Mouse (Mus musculus): ENCODE results near the gene Cnbd2.

Gene Cnbd2

GRCm38 (mm10) chr2:156312297-156312897 lies at the start of gene Cnbd2, which contains the start of gene Scand1:
Cnbd2 (plus strand) TSS chr2:156312299.
Scand1 (minus strand) TSS chr2:156312704.
- peak; percentile 72 for DNase-seq (ENCODE audit: low spot score)

GRCm38 (mm10) chr2:156263204-156263893 lies 48.8 kb upstream of the Cnbd2 start:
- DNase-seq (ENCODE audit: low spot score): no peak

- no peak for DNase-seq (ENCODE audit: low spot score)
Measured at GRCm38 (mm10) chr2:156267636-156268035, 44.5 kb upstream of the Cnbd2 start.

DNA sequence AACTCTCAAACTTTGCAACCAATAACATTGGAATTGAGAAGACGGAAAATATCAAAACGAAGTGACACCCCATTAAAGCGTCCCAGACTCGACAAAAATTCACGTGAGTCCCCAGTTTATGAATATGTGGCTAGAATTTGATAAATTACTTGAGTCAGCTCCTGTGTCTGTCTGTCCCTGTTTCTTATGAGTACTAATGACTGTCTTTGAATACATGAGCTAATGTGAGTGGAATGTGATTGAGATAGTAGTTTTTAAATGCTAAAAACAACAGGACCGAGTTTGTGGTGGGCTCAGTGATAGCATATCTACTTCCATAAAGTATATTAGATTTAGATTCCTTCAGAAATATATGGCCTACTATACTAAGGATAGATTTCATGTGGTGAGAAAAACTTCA lies 39.5 kb upstream of the Cnbd2 start:
- no peak for DNase-seq (ENCODE audit: low spot score)

- DNase-seq (ENCODE audit: low spot score): peak; percentile 64
Measured at GRCm38 (mm10) chr2:156278226-156279017, 33.7 kb upstream of the Cnbd2 start.

DNA sequence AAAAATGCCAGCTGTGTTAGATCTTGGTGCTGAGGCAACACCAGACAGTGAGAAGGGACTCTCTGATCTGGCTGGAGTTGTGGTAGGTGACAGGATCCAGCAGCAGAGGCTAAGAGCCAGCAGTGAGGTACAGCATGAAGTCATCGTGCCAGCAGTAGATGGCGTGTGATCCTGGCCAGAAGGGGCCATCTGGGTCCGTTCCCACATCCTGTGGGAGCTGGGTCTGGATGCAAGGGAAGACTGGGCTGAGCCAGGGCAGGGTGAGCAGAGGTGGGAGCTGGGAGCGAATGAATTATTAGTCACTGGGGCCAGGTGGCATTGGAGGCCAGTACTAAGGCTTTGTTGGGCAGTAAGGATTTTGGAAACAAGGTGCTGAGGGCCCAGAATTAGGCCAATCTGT lies 30.9 kb upstream of the Cnbd2 start:
- DNase-seq (ENCODE audit: low spot score): no peak

- no peak for DNase-seq (ENCODE audit: low spot score)
Measured at GRCm38 (mm10) chr2:156285161-156285560, 26.9 kb upstream of the Cnbd2 start.

- no peak for DNase-seq (ENCODE audit: low spot score)
Measured at GRCm38 (mm10) chr2:156286733-156287132, 25.4 kb upstream of the Cnbd2 start.

DNA sequence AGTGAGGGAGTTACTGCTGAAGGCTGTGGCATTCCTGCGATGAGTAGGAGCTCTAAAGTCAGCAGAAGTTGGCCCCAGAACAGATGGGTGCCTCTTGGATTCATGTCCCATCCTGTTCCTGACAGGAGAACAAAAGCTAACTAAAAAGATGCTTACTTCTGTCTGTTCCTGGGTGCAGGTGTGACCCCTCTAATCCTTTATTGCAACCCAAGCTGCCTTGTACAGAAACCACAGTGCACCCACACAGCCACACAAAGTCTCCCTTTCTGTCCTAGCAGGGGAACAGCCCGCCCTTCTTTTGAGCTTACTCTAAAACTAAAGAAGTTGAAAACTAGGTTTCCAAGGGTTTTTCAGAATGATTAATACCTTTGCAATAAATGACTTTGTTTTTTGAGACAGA lies 23.9 kb upstream of the Cnbd2 start:
- no peak for DNase-seq (ENCODE audit: low spot score)

DNA sequence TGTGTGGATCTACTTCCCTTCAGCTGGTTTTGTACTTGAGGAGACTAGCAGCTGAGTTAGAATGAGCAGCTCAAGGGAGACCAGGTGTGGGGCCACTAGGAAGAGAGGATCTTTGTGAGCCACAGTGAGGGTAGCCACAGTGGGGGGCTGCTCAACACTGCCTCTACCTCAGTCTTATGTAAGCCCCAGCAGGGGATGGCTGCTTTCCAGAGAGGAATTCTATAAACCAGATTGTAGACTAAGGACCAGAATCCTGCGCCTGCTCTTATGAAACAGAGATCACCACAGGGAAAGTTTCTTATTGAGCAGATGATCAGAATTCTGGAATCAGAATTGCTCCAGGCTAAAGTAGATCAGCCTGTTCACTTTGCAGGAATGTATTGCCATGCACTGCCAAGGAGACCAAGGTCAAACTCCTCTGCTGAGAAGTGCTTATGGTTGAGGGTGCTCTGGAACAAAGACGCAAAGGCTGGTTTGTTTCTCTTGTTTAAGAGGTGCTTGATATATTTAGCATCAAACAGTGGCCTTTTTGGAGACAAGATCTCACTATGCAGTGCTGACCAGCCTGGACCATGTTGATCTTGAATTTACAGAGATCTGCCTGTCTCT lies 22.4 kb upstream of the Cnbd2 start:
- DNase-seq (ENCODE audit: low spot score): no peak

DNA sequence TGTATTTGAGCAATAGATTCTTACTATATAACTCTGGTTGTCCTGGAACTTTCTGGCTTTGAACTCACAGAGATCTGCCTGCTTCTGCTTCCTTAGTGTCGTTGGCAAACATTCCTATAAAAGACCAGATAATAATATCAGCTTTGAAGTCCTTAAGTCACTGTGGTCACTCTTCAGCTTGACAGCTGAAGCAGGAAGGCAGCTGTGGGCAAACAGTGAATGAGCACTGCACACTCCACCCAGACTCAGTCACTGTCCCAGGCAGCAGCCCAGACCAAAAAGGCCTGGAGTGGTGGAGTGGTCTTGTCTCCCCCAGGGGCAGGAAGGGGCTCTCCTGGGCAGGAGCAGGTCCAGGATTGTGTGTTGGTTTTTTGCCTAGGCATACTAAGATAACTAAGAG lies 20.1 kb upstream of the Cnbd2 start:
- no peak for DNase-seq (ENCODE audit: low spot score)

GRCm38 (mm10) chr2:156295601-156296063 lies 16.5 kb upstream of the Cnbd2 start:
- no peak for DNase-seq (ENCODE audit: low spot score)

- DNase-seq (ENCODE audit: low spot score): no peak
Measured at GRCm38 (mm10) chr2:156296190-156296589, 15.9 kb upstream of the Cnbd2 start.

GRCm38 (mm10) chr2:156297653-156298052 lies 14.4 kb upstream of the Cnbd2 start:
- DNase-seq (ENCODE audit: low spot score): no peak

GRCm38 (mm10) chr2:156298458-156298857 lies 13.6 kb upstream of the Cnbd2 start:
- no peak for DNase-seq (ENCODE audit: low spot score)

DNA sequence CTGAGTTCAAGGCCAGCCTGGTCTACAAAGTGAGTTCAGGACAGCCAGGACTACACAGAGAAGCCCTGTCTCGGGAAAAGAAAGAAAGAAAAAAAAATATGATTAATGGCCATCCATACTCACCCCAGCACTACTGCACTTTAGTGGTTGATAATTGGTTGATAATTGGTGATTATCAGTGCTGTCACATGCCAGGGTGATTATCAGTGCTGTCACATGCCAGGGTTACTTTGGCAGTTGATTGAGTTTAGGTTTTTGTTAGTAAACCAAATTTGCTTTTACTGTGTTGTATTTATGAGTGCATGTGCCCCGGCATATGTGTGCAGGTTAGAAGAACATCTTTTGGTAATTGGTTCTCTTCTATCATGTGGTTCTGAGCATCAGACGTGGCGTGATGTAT lies 10.0 kb upstream of the Cnbd2 start:
- DNase-seq (ENCODE audit: low spot score): no peak

DNA sequence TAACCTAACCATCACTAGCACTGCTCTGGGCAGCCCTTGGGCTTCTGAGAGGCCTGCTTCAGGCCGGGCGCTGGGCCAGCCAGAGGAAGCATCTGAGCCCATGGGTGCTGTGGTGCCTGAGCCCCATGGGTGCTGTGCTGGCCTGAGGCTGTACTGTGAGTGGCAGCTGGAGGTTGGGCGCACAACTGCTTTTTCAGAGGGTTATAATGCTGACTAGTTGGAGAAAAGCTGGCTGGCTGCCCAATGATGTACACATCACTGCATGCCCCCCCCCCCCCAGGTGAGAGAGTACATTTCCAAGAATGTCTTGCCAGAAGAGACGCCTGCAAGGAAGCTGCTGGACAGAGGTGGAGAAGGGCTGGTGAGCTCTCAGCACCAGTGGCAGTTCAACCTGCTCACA lies 7.7 kb upstream of the Cnbd2 start:
- DNase-seq (ENCODE audit: low spot score): no peak

GRCm38 (mm10) chr2:156305818-156306217 lies 6.3 kb upstream of the Cnbd2 start:
- DNase-seq (ENCODE audit: low spot score): no peak

- no peak for DNase-seq (ENCODE audit: low spot score)
Measured at GRCm38 (mm10) chr2:156307261-156307660, 4.8 kb upstream of the Cnbd2 start.

DNA sequence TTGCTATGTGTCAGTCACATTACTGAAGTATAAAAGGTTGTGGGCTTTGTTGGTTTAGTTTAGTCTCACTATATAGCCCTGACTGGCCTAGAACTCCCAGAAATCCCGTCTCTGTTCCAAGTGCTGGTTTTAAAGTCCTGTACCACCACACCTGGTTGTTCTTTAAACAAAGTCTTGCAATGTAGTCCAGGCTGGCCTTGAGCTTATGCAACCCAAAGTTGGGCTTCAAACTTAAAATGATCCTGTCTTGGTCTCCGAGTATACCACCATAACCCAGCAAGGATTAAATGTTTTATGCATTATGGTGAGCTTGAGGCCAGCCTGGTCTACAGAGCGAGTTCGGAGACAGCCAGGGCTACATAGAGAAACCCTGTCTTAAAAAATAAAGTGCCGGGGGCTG lies 2.2 kb upstream of the Cnbd2 start:
- DNase-seq (ENCODE audit: low spot score): no peak

- no peak for DNase-seq (ENCODE audit: low spot score)
Measured at GRCm38 (mm10) chr2:156310455-156310854, 1.6 kb upstream of the Cnbd2 start.

DNA sequence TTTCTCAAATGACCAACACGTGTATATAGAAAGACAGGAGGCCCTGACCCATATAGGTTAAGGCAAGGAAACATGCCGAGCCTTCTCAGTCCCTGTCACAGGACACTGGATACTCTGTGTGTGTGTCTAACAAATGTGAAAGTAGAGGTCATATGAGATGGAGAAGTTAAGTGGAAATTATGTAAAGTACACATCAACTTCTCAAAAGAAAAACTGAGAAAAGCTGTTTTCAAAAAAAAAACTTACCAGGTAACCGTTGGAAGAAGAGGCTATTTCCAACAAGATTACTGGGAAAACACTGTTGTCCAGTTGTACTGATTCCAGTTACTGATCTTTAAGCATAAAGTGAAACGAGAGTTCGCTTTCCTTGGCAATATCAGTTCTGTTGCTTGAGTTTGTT lies 1.2 kb upstream of the Cnbd2 start:
- DNase-seq (ENCODE audit: low spot score): no peak

DNA sequence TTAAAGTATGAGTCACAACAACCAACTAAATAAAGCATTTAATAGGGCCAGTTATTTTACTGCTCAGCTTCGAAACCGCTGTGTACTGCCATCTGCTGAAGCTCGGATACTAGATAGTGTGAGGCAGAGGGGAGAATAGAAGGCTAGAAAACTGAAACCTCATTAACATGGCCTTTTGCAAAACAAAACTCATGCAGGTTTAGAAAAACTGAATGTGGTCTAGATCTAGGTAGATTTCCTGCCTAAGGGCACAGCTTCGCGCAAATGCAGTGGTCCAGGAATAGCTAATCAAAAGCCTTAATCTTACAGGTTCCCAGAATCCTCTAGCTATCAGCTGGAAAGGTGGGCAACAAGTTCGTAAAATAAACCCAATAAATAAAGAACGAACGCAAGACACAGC lies 658 bp upstream of the Cnbd2 start:
- DNase-seq (ENCODE audit: low spot score): no peak
